Comparison of ENCODE assay signal across 16 mouse cellular contexts in genomic region chr13:54085266-54085665, GRCm38 (mm10). TPM values are rescaled to one million over a fixed set of nuclear protein-coding genes. Genes with fewer than 3 reads are reported as not detected.
"Had no signal": no experiment of that assay in that cellular context is flagged by ENCODE, and none has a peak within 500 bp of the region (broad histone marks: within the 10 kb centered on the region; RNA-seq: fewer than 3 reads in every experiment).

No protein-coding gene starts in this region.

- H3K9me3 ChIP-seq: neural tube, embryonic 12.5 days; neural tube, embryonic 13.5 days; neural tube, embryonic 15.5 days; stomach, embryonic 15.5 days had no signal

- H3K27me3 ChIP-seq: neural tube, embryonic 12.5 days; neural tube, embryonic 13.5 days; neural tube, embryonic 15.5 days; stomach, embryonic 15.5 days had no signal

- H3K4me1 ChIP-seq: neural tube, embryonic 12.5 days had no signal

- H3K4me3 ChIP-seq: neural tube, embryonic 12.5 days; neural tube, embryonic 13.5 days; neural tube, embryonic 15.5 days; stomach, embryonic 15.5 days had no signal

- DNase-seq: right cerebral cortex, adult 18-20 months; right cerebral cortex, postnatal 14 days; right cerebral cortex, postnatal 25 days; right cerebral cortex, postnatal 4 days; spleen, adult 18-20 months; thymus, adult 18-20 months; thymus, adult 2 months; thymus, postnatal 14 days; thymus, postnatal 25 days; thymus, postnatal 36 days; thymus, postnatal 4 days had no signal

RNA-seq across cellular contexts. Expression of gene Drd1, which starts 29.8 kb away (rescaled TPM):
- total RNA-seq: neutrophil, adult 5-6 weeks had no signal
